ENCODE assay signal across 9 mouse cellular contexts in the genomic region with DNA sequence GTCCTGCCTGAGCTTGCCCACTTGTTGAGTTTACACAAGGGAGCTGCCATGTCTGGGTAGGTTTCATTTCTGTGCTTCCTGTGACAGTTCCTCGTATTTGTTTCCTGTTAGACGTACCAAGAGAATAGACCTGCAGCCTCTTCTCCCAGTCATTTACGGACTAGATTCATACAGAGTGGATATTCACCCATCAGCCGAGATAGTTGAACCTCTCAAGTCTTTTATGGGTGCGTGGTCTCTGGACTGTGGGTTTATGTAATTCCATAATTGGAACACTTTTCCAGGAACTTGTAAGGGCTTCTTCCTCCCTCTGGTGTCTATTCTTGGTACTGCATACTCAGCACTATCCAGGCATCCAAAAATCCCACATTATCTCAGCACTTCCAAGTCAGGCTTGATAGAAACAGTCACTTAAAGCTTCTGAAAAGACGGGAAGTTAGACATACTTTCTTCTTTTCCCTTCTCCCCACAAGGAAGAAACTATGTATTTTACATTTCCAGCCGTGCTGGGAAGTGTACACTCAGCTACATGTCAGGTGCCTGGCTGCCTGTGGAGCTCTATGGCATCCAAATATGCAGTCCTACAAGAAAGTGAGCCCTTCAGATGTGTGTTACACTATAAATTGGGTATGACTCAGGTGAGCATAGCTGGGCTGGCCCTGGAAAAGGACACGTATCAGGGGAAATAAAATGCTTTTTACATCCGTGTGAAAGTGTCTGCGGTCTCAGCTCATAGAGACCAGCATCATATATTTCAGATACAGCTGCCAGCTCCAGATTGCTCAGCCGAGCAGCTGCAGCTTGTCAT. TPM values are rescaled to one million over a fixed set of nuclear protein-coding genes. Genes with fewer than 3 reads are reported as not detected.
DNase-seq lines count a peak whose midpoint lies in the region; ATAC-seq lines count a peak whose summit lies in the region.
"Had no signal": no experiment of that assay in that cellular context is flagged by ENCODE, and none has a peak within 500 bp of the region (broad histone marks: within the 10 kb centered on the region; RNA-seq: fewer than 3 reads in every experiment).

No protein-coding gene starts in this region.

- H3K36me3 ChIP-seq in liver, embryonic 11.5 days (ENCODE audit: control insufficient read depth, insufficient read depth, low read length): no peaks in the 10 kb centered on the region
- H3K36me3 ChIP-seq in forebrain, embryonic 16.5 days (ENCODE audit: control insufficient read depth, insufficient read depth): no peaks in the 10 kb centered on the region
- peaks cover 2% of the 10 kb centered on the region; the same call in 1 of the 2 replicates for H3K36me3 ChIP-seq in midbrain, embryonic 16.5 days (ENCODE audit: control insufficient read depth, insufficient read depth, low read length)
- H3K36me3 ChIP-seq: liver, embryonic 15.5 days had no signal

- H3K4me1 ChIP-seq in liver, embryonic 11.5 days (replicated peaks; ENCODE audit: control insufficient read depth, insufficient read depth, low read length): no peaks in the 10 kb centered on the region; the same call in 1 of the 2 replicates
- H3K4me1 ChIP-seq in forebrain, embryonic 16.5 days (replicated peaks; ENCODE audit: control insufficient read depth, insufficient read depth, low read length): no peaks in the 10 kb centered on the region; the same call in 1 of the 2 replicates
- no peaks in the 10 kb centered on the region for H3K4me1 ChIP-seq in midbrain, embryonic 16.5 days (ENCODE audit: control insufficient read depth, insufficient read depth, low read length)

- no peak overlapping the region for H3K4me3 ChIP-seq in liver, embryonic 11.5 days (ENCODE audit: low read depth, low read length)
- H3K4me3 ChIP-seq in forebrain, embryonic 16.5 days (replicated peaks; ENCODE audit: low read length): no peak overlapping the region
- no peak overlapping the region for H3K4me3 ChIP-seq in midbrain, embryonic 16.5 days (ENCODE audit: low read depth, low read length)
- H3K4me3 ChIP-seq: liver, embryonic 15.5 days had no signal

- DNase-seq in liver, embryonic 11.5 days (ENCODE audit: low spot score): no peak
- no peak for DNase-seq in liver
- DNase-seq in c-Kit-positive CD71-positive TER-119-positive erythroid progenitor cells, embryonic 14.5 days (ENCODE audit: low spot score): peak; percentile 30
- peak; percentile 28 to 41 for DNase-seq in left cerebral cortex, adult 8-10 months (ENCODE audit: low spot score in 2 of 2)

- 0 out of 2 replicates have a peak overlapping the region, but pooled peaks have one; percentile 9 for H3K9ac ChIP-seq in liver, embryonic 11.5 days (ENCODE audit: low read depth, low read length)
- H3K9ac ChIP-seq in forebrain, embryonic 16.5 days (replicated peaks; ENCODE audit: low read depth, low read length): no peak overlapping the region
- H3K9ac ChIP-seq in midbrain, embryonic 16.5 days (ENCODE audit: low read depth, low read length): no peak overlapping the region
- H3K9ac ChIP-seq: liver, embryonic 15.5 days had no signal

- no peak for ATAC-seq in liver, embryonic 11.5 days (replicated peaks; ENCODE audit: low FRiP score)
- ATAC-seq in forebrain, embryonic 16.5 days: peak; percentile 63
- ATAC-seq in inflammation-experienced regulatory T-cells, adult 6 months: peak; percentile 80
- ATAC-seq in midbrain, embryonic 16.5 days: peak; percentile 81; the same call in 1 of the 2 replicates
- no peak for ATAC-seq in monocyte, adult 5-6 weeks (replicated peaks; ENCODE audit: insufficient number of reproducible peaks, low FRiP score, low TSS enrichment, poor library complexity, severe bottlenecking)

- no peak overlapping the region for H3K27ac ChIP-seq in liver, embryonic 11.5 days (ENCODE audit: low read depth, low read length)
- H3K27ac ChIP-seq in forebrain, embryonic 16.5 days (ENCODE audit: low read length): no peak overlapping the region
- H3K27ac ChIP-seq in midbrain, embryonic 16.5 days (ENCODE audit: low read length): no peak overlapping the region
- H3K27ac ChIP-seq: liver, embryonic 15.5 days had no signal

- H3K27me3 ChIP-seq in liver, embryonic 11.5 days (replicated peaks; ENCODE audit: control insufficient read depth, insufficient read depth, low read length): no peaks in the 10 kb centered on the region
- H3K27me3 ChIP-seq in forebrain, embryonic 16.5 days (replicated peaks; ENCODE audit: control insufficient read depth, insufficient read depth, low read length): no peaks in the 10 kb centered on the region
- H3K27me3 ChIP-seq in midbrain, embryonic 16.5 days (ENCODE audit: control insufficient read depth, insufficient read depth, low read depth, low read length): no peaks in the 10 kb centered on the region
- H3K27me3 ChIP-seq: liver, embryonic 15.5 days had no signal

- no peak overlapping the region; the same call in 1 of the 2 replicates for H3K4me2 ChIP-seq in liver, embryonic 11.5 days
- no peak overlapping the region for H3K4me2 ChIP-seq in forebrain, embryonic 16.5 days (ENCODE audit: low read length)
- no peak overlapping the region for H3K4me2 ChIP-seq in midbrain, embryonic 16.5 days (ENCODE audit: low read length)
- H3K4me2 ChIP-seq: liver, embryonic 15.5 days had no signal

- 62% methylated on average over 11 of the region's 11 CpGs for WGBS in liver, embryonic 11.5 days
- 70% methylated on average over 11 of the region's 11 CpGs for WGBS in forebrain, embryonic 16.5 days
- WGBS in midbrain, embryonic 16.5 days: 66% methylated on average over 11 of the region's 11 CpGs

- H3K9me3 ChIP-seq in liver, embryonic 11.5 days (ENCODE audit: control insufficient read depth, low read length): no peaks in the 10 kb centered on the region
- H3K9me3 ChIP-seq in forebrain, embryonic 16.5 days (ENCODE audit: control insufficient read depth, low read length): no peaks in the 10 kb centered on the region
- no peaks in the 10 kb centered on the region for H3K9me3 ChIP-seq in midbrain, embryonic 16.5 days (replicated peaks; ENCODE audit: control insufficient read depth, low read length, poor library complexity, severe bottlenecking)
- H3K9me3 ChIP-seq: liver, embryonic 15.5 days had no signal

RNA-seq across cellular contexts. Expression of gene Map3k13, which starts 20.9 kb away (rescaled TPM):
- polyA plus RNA-seq in liver, embryonic 11.5 days (2014; fragmentation: Nextera tagmentation; extraction: Ambion mirVana): 0.55 and 0.59 TPM in 2 replicates
- polyA plus RNA-seq in forebrain, embryonic 16.5 days (2015; fragmentation: Nextera tagmentation; extraction: Ambion mirVana): 5.6 and 5.7 TPM in 2 replicates
- polyA plus RNA-seq in inflammation-experienced regulatory T-cells, adult 6 months (2017; shearing (Covaris generic)): under 1 TPM; 0.26 to 0.42 (median 0.38) TPM
- 10 to 100 TPM; 13.6 to 17.6 (median 15.8) TPM for total RNA-seq in left cerebral cortex, adult 8-10 months (2022)
- 6.4 TPM in 2 replicates for polyA plus RNA-seq in midbrain, embryonic 16.5 days (2015; fragmentation: Nextera tagmentation; extraction: Ambion mirVana)
- total RNA-seq in monocyte, adult 5-6 weeks (2017): 0.11 to 0.29 TPM in 2 of 3 replicates, not detected in the other

RNA-seq across cellular contexts. Expression of gene Ehhadh, which starts 27.5 kb away (rescaled TPM):
- polyA plus RNA-seq in liver, embryonic 11.5 days (2014; fragmentation: Nextera tagmentation; extraction: Ambion mirVana): 5.3 and 6.7 TPM in 2 replicates
- 0.83 and 1.1 TPM in 2 replicates for polyA plus RNA-seq in forebrain, embryonic 16.5 days (2015; fragmentation: Nextera tagmentation; extraction: Ambion mirVana)
- polyA plus RNA-seq in inflammation-experienced regulatory T-cells, adult 6 months (2017; shearing (Covaris generic)): 1 to 10 TPM; 3.2 to 7.9 (median 6.3) TPM
- 1 to 10 TPM; 2.4 to 3.3 (median 2.6) TPM for total RNA-seq in left cerebral cortex, adult 8-10 months (2022)
- 1.8 and 1.9 TPM in 2 replicates for polyA plus RNA-seq in midbrain, embryonic 16.5 days (2015; fragmentation: Nextera tagmentation; extraction: Ambion mirVana)
- 1.8 to 3.1 TPM (median 2.7 TPM) in 3 replicates for total RNA-seq in monocyte, adult 5-6 weeks (2017)

Comparison
In these comparisons a context has a peak if more than half of its experiments do, and no peak if none do; other contexts are left out.
1. ATAC-seq: peak in forebrain, embryonic 16.5 days (single experiment), inflammation-experienced regulatory T-cells, adult 6 months (single experiment) and midbrain, embryonic 16.5 days (single experiment); none in liver, embryonic 11.5 days (single experiment) and monocyte, adult 5-6 weeks (single experiment).
2. DNase-seq: peak in c-Kit-positive CD71-positive TER-119-positive erythroid progenitor cells, embryonic 14.5 days (single experiment) and left cerebral cortex, adult 8-10 months (2 of 2); none in liver, embryonic 11.5 days (single experiment) and liver (single experiment).